ENCODE assay signal across 19 mouse cellular contexts in the genomic region with DNA sequence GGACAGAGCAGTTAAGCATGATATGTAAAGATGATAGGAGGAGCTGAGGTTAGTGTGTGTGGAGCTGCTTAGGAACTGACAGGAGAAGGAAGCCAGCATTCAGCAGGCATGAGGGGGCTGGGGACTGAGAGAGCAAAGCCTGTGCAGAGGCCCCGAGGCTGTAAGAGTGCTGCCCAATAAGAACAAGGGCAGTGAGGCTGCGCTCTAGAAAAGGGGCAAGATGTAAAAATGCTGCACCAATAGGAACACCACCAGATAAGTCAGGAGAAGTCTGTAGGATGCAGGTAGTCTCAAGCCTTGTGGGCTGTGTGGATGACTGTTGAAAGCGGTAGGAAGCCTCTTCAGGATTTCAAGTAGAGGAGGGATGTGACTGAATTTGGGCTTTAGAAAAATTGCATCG. TPM values are rescaled to one million over a fixed set of nuclear protein-coding genes. Genes with fewer than 3 reads are reported as not detected.
DNase-seq lines count a peak whose midpoint lies in the region; ATAC-seq and TF ChIP-seq lines count a peak whose summit lies in the region.
"Had no signal": no experiment of that assay in that cellular context is flagged by ENCODE, and none has a peak within 500 bp of the region (broad histone marks: within the 10 kb centered on the region; RNA-seq: fewer than 3 reads in every experiment).

No protein-coding gene starts in this region.

- H3K36me3 ChIP-seq in midbrain, embryonic 11.5 days (ENCODE audit: control insufficient read depth, insufficient read depth, low read length): no peaks in the 10 kb centered on the region
- H3K36me3 ChIP-seq in midbrain, embryonic 10.5 days: peaks cover 28% of the 10 kb centered on the region
- no peaks in the 10 kb centered on the region for H3K36me3 ChIP-seq in embryonic facial prominence, embryonic 10.5 days (replicated peaks)
- peaks cover 26% of the 10 kb centered on the region for H3K36me3 ChIP-seq in forebrain, postnatal 0 days (ENCODE audit: insufficient read depth)
- H3K36me3 ChIP-seq in midbrain, postnatal 0 days (ENCODE audit: insufficient read depth, low read length): peaks cover 24% of the 10 kb centered on the region
- H3K36me3 ChIP-seq: embryonic facial prominence, embryonic 13.5 days had no signal

- no peak for TF ChIP-seq CTCF in forebrain, postnatal 0 days (IDR thresholded peaks at IDR 0.05; ENCODE audit: low read depth)
- no peak for TF ChIP-seq CTCF in midbrain, postnatal 0 days (IDR thresholded peaks at IDR 0.05)

- H3K4me1 ChIP-seq in midbrain, embryonic 11.5 days (ENCODE audit: control insufficient read depth, insufficient read depth, low read length): peaks cover 18% of the 10 kb centered on the region
- peaks cover 48% of the 10 kb centered on the region for H3K4me1 ChIP-seq in midbrain, embryonic 10.5 days
- peaks cover 31% of the 10 kb centered on the region for H3K4me1 ChIP-seq in embryonic facial prominence, embryonic 10.5 days
- H3K4me1 ChIP-seq in forebrain, postnatal 0 days (ENCODE audit: insufficient read depth): peaks cover 20% of the 10 kb centered on the region
- H3K4me1 ChIP-seq in midbrain, postnatal 0 days (ENCODE audit: insufficient read depth, low read length): peaks cover 24% of the 10 kb centered on the region

- no peak overlapping the region for H3K27ac ChIP-seq in midbrain, embryonic 11.5 days (ENCODE audit: low read depth, low read length)
- no peak overlapping the region; the same call in 1 of the 2 replicates for H3K27ac ChIP-seq in midbrain, embryonic 10.5 days (replicated peaks)
- H3K27ac ChIP-seq in embryonic facial prominence, embryonic 10.5 days (replicated peaks): no peak overlapping the region
- H3K27ac ChIP-seq in forebrain, postnatal 0 days (ENCODE audit: low read depth, low read length): peak overlapping the region; percentile 93
- peak overlapping the region; percentile 47; the same call in 1 of the 2 replicates for H3K27ac ChIP-seq in midbrain, postnatal 0 days (ENCODE audit: low read depth, low read length)
- H3K27ac ChIP-seq: embryonic facial prominence, embryonic 13.5 days; liver, embryonic 14.5 days had no signal

- H3K27me3 ChIP-seq in midbrain, embryonic 11.5 days (ENCODE audit: control insufficient read depth, insufficient read depth, low read length): no peaks in the 10 kb centered on the region
- H3K27me3 ChIP-seq in midbrain, embryonic 10.5 days (ENCODE audit: low read depth, poor library complexity, severe bottlenecking): no peaks in the 10 kb centered on the region; the same call in 1 of the 2 replicates
- H3K27me3 ChIP-seq in embryonic facial prominence, embryonic 10.5 days (replicated peaks; ENCODE audit: low read depth, poor library complexity, severe bottlenecking): no peaks in the 10 kb centered on the region
- no peaks in the 10 kb centered on the region for H3K27me3 ChIP-seq in forebrain, postnatal 0 days (ENCODE audit: insufficient read depth, low read length)
- no peaks in the 10 kb centered on the region for H3K27me3 ChIP-seq in midbrain, postnatal 0 days (ENCODE audit: insufficient read depth, low read length)
- H3K27me3 ChIP-seq: embryonic facial prominence, embryonic 13.5 days had no signal

- no peak overlapping the region for H3K4me2 ChIP-seq in midbrain, embryonic 11.5 days
- H3K4me2 ChIP-seq in forebrain, postnatal 0 days (ENCODE audit: low read depth): no peak overlapping the region
- no peak overlapping the region for H3K4me2 ChIP-seq in midbrain, postnatal 0 days (ENCODE audit: low read depth, low read length, poor library complexity, severe bottlenecking)
- H3K4me2 ChIP-seq: embryonic facial prominence, embryonic 13.5 days had no signal

- H3K4me3 ChIP-seq in midbrain, embryonic 11.5 days (ENCODE audit: low read depth, low read length): no peak overlapping the region
- no peak overlapping the region for H3K4me3 ChIP-seq in midbrain, embryonic 10.5 days
- no peak overlapping the region for H3K4me3 ChIP-seq in embryonic facial prominence, embryonic 10.5 days
- H3K4me3 ChIP-seq in forebrain, postnatal 0 days (ENCODE audit: low read depth, low read length): no peak overlapping the region
- no peak overlapping the region for H3K4me3 ChIP-seq in midbrain, postnatal 0 days (ENCODE audit: low read depth, low read length)
- H3K4me3 ChIP-seq: embryonic facial prominence, embryonic 13.5 days had no signal

- DNase-seq in midbrain, embryonic 11.5 days (ENCODE audit: low spot score, missing footprints): peak; percentile 81
- no peak for DNase-seq in midbrain, embryonic 10.5 days (ENCODE audit: low spot score)
- DNase-seq in embryonic facial prominence, embryonic 10.5 days (ENCODE audit: low spot score): peak; percentile 48
- peak; percentile 35 for DNase-seq in forebrain, postnatal 0 days
- DNase-seq in midbrain, postnatal 0 days (ENCODE audit: low spot score): no peak
- no peak for DNase-seq in right cerebral cortex, postnatal 10 days (ENCODE audit: low spot score in 2 of 2)
- DNase-seq in kidney, adult 11 months: no peak
- DNase-seq: adrenal gland, postnatal 36 days; cerebellum, adult 9-10 months; heart, adult 18-20 months; heart, postnatal 36 days; kidney, adult 8-10 months; lung, postnatal 36 days; thymus, adult 2 months had no signal

- no peak for ATAC-seq in midbrain, embryonic 11.5 days (ENCODE audit: low FRiP score)
- ATAC-seq in forebrain, postnatal 0 days: peak; percentile 13; the same call in 1 of the 2 replicates
- ATAC-seq in midbrain, postnatal 0 days (ENCODE audit: low FRiP score): no peak
- ATAC-seq in cerebellum, adult (ENCODE audit: insufficient number of reproducible peaks, low FRiP score, low TSS enrichment): no peak

- 64% methylated on average over 4 of the region's 4 CpGs for WGBS in midbrain, embryonic 11.5 days
- 66% methylated on average over 4 of the region's 4 CpGs for WGBS in midbrain, embryonic 10.5 days
- WGBS in embryonic facial prominence, embryonic 10.5 days: 49% methylated on average over 4 of the region's 4 CpGs
- 35% methylated on average over 4 of the region's 4 CpGs for WGBS in forebrain, postnatal 0 days
- 47% methylated on average over 4 of the region's 4 CpGs for WGBS in midbrain, postnatal 0 days

- H3K9ac ChIP-seq in midbrain, embryonic 11.5 days (ENCODE audit: low read length): no peak overlapping the region
- H3K9ac ChIP-seq in forebrain, postnatal 0 days: no peak overlapping the region
- H3K9ac ChIP-seq in midbrain, postnatal 0 days (replicated peaks; ENCODE audit: low read length, poor library complexity, severe bottlenecking): no peak overlapping the region
- H3K9ac ChIP-seq: embryonic facial prominence, embryonic 13.5 days; liver, embryonic 14.5 days had no signal

- no peaks in the 10 kb centered on the region for H3K9me3 ChIP-seq in midbrain, embryonic 11.5 days (ENCODE audit: control insufficient read depth, low read length)
- 0 out of 2 replicates have a peak, but pooled peaks cover 4% of the 10 kb centered on the region for H3K9me3 ChIP-seq in midbrain, embryonic 10.5 days (replicated peaks)
- no peaks in the 10 kb centered on the region for H3K9me3 ChIP-seq in embryonic facial prominence, embryonic 10.5 days
- H3K9me3 ChIP-seq in forebrain, postnatal 0 days (ENCODE audit: low read length): no peaks in the 10 kb centered on the region
- no peaks in the 10 kb centered on the region for H3K9me3 ChIP-seq in midbrain, postnatal 0 days (ENCODE audit: low read length)
- H3K9me3 ChIP-seq: embryonic facial prominence, embryonic 13.5 days had no signal

RNA-seq across cellular contexts. Expression of gene Nsg2, which starts 17.9 kb away (rescaled TPM):
- 39.8 and 40.5 TPM in 2 replicates for polyA plus RNA-seq in midbrain, embryonic 11.5 days (2014; fragmentation: Nextera tagmentation; extraction: Ambion mirVana)
- 25.7 and 51.3 TPM in 2 replicates for polyA plus RNA-seq in midbrain, embryonic 10.5 days (2016; fragmentation: Nextera tagmentation; extraction: Ambion mirVana)
- 10.1 and 11.3 TPM in 2 replicates for polyA plus RNA-seq in embryonic facial prominence, embryonic 10.5 days (2016; fragmentation: Nextera tagmentation; extraction: Ambion mirVana)
- 1,434 and 1,519 TPM in 2 replicates for total RNA-seq in forebrain, postnatal 0 days (2014; rRNA removed)
- polyA plus RNA-seq in forebrain, postnatal 0 days (2015; fragmentation: Nextera tagmentation; extraction: Ambion mirVana): 646 and 742 TPM in 2 replicates
- 1,042 and 1,173 TPM in 2 replicates for total RNA-seq in midbrain, postnatal 0 days (2014; rRNA removed)
- 641 and 644 TPM in 2 replicates for polyA plus RNA-seq in midbrain, postnatal 0 days (2015; fragmentation: Nextera tagmentation; extraction: Ambion mirVana)

RNA-seq across cellular contexts. Expression of gene 4930524B15Rik, which starts 52.8 kb away (rescaled TPM):
- polyA plus RNA-seq in midbrain, embryonic 11.5 days (2014; fragmentation: Nextera tagmentation; extraction: Ambion mirVana): 0.22 and 0.39 TPM in 2 replicates
- 0.11 and 0.27 TPM in 2 replicates for polyA plus RNA-seq in midbrain, embryonic 10.5 days (2016; fragmentation: Nextera tagmentation; extraction: Ambion mirVana)
- polyA plus RNA-seq in embryonic facial prominence, embryonic 10.5 days (2016; fragmentation: Nextera tagmentation; extraction: Ambion mirVana): 0.10 and 0.14 TPM in 2 replicates
- total RNA-seq in forebrain, postnatal 0 days (2014; rRNA removed): 0.54 and 1.3 TPM in 2 replicates
- 0.25 and 0.41 TPM in 2 replicates for polyA plus RNA-seq in forebrain, postnatal 0 days (2015; fragmentation: Nextera tagmentation; extraction: Ambion mirVana)
- total RNA-seq in midbrain, postnatal 0 days (2014; rRNA removed): 0.94 TPM in 1 of 2 replicates, not detected in the other
- polyA plus RNA-seq in midbrain, postnatal 0 days (2015; fragmentation: Nextera tagmentation; extraction: Ambion mirVana): 0.47 and 0.48 TPM in 2 replicates
- total RNA-seq: adrenal gland, postnatal 36 days; heart, adult 18-20 months; heart, postnatal 36 days; layer of hippocampus, adult 18-20 months; left cerebral cortex, postnatal 25 days had no signal
- polyA plus RNA-seq: liver, embryonic 14.5 days had no signal

Comparison
In these comparisons a context has a peak if more than half of its experiments do, and no peak if none do; other contexts are left out.
1. DNase-seq: peak in midbrain, embryonic 11.5 days (single experiment), embryonic facial prominence, embryonic 10.5 days (single experiment) and forebrain, postnatal 0 days (single experiment); none in midbrain, embryonic 10.5 days (single experiment), midbrain, postnatal 0 days (single experiment), right cerebral cortex, postnatal 10 days (0 of 2) and kidney, adult 11 months (single experiment).
2. H3K27ac ChIP-seq: peak in forebrain, postnatal 0 days (single experiment) and midbrain, postnatal 0 days (single experiment); none in midbrain, embryonic 11.5 days (single experiment), midbrain, embryonic 10.5 days (single experiment) and embryonic facial prominence, embryonic 10.5 days (single experiment).
3. RNA of gene Nsg2, which starts 17.9 kb away (polyA plus RNA-seq): 646 to 742 TPM in forebrain, postnatal 0 days and 641 to 644 TPM in midbrain, postnatal 0 days; 39.8 to 40.5 TPM in midbrain, embryonic 11.5 days, 25.7 to 51.3 TPM in midbrain, embryonic 10.5 days and 10.1 to 11.3 TPM in embryonic facial prominence, embryonic 10.5 days; every median in the first group is over 10 times any median in the second.